Mouse (Mus musculus): Measurements from ENCODE around the gene Nrcam.
"Not testable (repeated sequence)": the region's sequence is repeated elsewhere in the genome, so short reads cannot be mapped to it uniquely, and the experiment has no call there.

The Nrcam gene

DNA sequence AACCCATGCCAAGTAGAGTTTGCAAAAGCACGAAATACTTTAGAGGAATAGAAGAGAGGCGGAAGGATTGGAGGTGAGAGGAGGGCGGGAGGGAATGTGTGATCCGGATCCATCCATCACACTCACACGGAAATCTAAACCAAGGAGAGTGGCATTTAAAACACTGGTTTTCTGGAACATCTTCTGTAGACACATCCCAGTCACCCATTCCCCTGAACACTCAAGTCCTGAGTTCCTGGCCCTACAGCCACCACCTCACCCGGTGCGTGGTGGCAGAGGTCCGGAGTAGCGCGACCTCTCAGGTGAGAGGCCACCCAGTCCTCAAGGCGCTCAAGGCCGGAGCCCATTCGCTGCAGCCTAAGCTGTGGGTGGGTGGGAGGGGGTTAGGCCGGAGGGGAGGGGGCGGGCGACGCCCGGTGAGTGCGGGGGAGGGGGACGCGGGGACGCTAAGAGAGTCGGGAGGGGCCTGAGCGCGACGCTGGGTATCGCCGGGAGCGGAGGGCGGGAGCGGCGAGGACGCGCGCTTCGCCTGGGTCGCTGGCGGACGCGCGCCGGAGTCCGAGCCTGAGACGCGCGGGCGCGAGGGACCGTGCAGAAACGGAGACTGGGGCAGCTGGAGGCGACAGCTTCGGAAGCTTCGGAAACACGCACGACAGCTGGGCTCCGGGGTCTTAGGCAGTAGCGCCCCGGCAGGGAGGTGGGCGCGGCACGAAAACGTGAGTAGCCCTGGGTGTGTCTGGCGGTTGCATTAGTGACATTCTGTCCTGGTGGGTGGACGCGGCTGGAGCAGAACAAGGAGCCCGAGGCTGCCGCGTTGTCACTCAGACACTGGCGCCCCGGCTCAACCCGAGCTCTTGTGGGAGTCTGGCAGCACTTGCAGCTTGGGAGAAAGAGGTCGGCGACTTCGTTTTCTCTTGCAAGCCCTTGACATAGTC, at the start of gene Nrcam:
TSS of gene Nrcam (plus strand) at position 505 of the 935 bp plus-strand sequence.
- peak; percentile 78 for DNase-seq (ENCODE audit: extremely low spot score, low spot score)

DNA sequence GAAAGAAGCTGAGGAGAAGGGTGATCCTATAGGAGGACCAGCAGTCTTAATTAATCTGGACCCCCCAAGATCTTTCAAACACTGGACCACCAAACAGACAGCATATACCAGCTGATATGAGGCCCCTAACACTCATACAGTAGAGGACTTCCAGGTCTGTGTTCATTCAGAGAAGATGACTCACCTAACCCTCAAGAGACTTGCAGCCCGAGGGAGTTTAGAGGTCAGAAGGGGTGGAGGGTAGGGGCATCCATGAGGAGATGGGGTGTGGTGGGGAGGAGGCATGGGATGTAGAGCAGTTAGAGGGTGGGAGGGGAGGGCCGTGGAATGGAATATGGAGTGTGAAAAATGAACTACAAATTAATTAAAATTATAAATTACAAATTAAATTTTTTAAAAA, 48.5 kb upstream of the Nrcam start:
- not testable (repeated sequence) for DNase-seq (ENCODE audit: extremely low spot score, low spot score)

GRCm38 (mm10) chr12:44281534-44281933, 47.2 kb upstream of the Nrcam start:
- DNase-seq (ENCODE audit: extremely low spot score, low spot score) = no peak

DNA sequence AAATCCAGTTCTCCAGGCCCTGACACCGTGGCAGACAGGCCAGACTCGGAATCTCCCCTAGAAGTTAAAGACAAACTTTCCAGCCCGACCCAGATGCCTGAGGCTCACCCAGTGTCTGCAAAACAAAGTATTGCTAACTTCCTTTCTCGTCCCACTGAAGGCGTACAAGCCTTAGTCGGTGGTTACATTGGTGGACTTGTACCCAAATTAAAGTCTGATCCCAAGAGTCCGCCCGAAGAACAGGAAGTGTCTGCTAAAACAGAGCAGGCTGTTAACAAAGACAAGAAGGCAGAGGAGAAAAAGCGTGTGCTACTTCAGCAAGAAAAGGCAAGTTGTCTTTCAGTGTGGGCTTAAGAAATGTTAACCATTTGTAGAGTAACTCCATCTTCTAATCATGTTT, 45.3 kb upstream of the Nrcam start:
- DNase-seq (ENCODE audit: extremely low spot score, low spot score) = no peak

- DNase-seq (ENCODE audit: extremely low spot score, low spot score) = no peak
Observed at GRCm38 (mm10) chr12:44286992-44287391, 41.7 kb upstream of the Nrcam start.

DNA sequence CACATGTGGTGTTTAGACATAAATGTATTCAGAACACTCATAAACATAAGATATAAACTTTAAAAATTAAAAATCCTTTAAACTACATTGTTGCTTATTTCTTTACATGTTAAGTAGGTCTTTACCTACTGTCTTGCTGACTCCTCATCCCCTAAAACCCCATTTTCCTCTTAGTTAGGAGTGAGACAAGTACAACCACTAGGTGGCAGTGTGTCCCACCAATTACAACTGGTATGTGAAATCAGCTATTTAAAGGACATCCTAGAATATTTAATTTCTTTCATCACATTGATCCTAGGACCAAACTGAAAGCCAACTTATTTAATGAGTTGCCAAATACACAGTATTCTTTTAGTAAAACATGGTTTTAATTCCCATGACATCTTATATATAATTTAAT, 36.4 kb upstream of the Nrcam start:
- DNase-seq (ENCODE audit: extremely low spot score, low spot score) = peak; percentile 36

DNA sequence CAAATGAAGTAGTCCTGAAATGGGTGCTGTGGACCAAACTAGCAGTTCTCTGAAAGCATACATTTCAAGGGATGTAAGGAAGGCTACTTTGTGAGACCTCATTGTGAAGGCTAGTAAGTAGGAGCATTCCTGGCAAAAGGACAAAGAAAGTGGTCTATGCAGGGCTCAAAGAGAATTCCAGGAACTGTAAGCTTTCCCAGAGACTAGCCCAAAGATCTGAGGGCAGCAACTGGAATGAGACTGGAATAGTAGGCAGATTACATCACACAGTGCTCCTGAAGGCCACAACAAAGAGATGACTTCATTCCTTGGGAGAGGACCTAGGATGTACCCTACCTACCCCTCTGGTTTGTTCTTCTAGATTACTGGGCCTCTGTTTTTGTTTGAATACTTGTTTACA, 27.9 kb upstream of the Nrcam start:
- no peak for DNase-seq (ENCODE audit: extremely low spot score, low spot score)

DNA sequence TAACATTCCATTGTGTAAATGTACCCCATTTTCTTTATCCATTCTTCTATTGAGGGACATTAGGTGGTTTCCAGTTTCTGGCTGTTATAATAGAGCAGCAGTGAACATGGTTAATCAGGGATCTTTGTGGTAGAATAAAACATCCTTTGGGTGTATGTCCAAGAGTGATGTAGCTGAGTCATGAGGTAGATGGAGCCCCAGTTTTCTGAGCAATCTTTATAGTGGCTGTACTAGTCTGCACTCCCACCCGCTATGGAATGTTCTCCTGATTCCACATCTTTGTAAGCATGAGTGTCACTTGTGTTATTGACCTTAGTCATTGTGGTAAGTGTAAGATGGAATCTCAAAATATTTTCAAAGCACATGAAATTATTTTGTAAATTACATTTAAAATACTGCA, 24.7 kb upstream of the Nrcam start:
- no peak for DNase-seq (ENCODE audit: extremely low spot score, low spot score)

DNA sequence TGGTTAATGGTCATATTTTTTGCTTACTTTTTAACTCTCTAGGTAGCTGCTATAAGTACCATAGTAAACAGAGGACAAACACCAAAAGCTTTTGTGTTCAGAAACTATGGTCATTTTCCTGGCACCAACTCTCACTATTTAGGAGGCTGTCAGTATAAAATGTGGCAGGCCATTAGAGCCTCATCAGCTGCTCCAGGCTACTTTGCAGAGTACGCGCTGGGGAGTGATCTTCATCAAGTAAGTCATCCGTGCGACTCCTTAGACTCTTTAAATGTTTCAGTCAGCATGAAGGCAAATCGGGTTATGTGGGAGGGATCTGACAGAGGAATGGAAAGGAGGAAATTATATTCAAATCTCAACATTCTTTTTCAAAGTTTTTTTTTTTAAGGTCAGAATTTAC, 23.8 kb upstream of the Nrcam start:
- no peak for DNase-seq (ENCODE audit: extremely low spot score, low spot score)

DNA sequence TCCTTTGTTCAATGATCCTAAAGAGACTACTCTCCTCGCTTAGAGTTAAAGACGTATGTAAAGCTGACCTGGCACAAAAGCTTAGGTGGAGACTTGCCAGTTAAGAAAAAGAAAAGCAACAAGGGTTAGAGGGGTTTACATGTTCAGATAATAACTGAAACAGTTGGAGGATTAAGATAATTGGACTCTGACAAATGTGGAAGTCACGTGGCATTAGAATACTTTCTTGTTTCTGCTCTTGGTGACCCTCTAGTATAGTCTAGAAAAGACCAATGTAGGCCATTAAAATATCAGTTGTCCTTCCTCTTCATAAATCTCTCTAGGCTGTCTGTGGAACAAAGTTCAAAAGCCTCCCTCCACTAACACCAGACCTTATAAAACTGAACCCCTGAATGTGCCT, 20.5 kb upstream of the Nrcam start:
- DNase-seq (ENCODE audit: extremely low spot score, low spot score) = no peak

GRCm38 (mm10) chr12:44315212-44315611, 13.5 kb upstream of the Nrcam start:
- DNase-seq (ENCODE audit: extremely low spot score, low spot score) = no peak

GRCm38 (mm10) chr12:44325091-44325490, 3.6 kb upstream of the Nrcam start:
- no peak for DNase-seq (ENCODE audit: extremely low spot score, low spot score)

GRCm38 (mm10) chr12:44327452-44327851, 1.2 kb upstream of the Nrcam start:
- DNase-seq (ENCODE audit: extremely low spot score, low spot score) = no peak

- peak; percentile 71 for DNase-seq (ENCODE audit: extremely low spot score, low spot score)
Observed at GRCm38 (mm10) chr12:44329316-44330215, 881 bp downstream of the Nrcam start.

DNA sequence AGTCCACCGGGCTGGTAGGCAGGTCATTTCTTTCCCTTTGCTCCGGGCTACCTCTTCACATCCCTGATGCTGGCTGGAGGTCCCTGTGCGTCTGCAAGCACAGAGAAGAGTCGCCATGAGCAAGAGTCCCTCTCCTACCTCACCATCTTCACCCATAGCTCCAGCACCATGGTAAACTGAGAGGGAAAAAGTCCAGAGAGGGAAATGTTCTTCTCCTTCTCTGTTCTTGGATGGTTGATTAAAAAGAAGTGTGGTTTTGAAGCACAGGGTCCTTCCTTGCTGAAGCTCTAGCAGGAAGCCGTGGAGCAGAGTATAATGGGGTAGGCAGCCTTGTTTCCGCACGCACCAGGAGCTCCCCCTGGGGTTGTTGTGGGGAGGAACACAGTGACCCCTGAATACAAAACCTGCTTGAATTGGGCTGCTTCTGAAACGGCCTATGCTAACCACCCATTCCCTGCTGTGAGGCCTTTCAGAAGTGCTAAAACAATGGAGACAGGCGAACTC, 1.6 kb downstream of the Nrcam start:
- DNase-seq (ENCODE audit: extremely low spot score, low spot score) = no peak

- no peak for DNase-seq (ENCODE audit: extremely low spot score, low spot score)
Observed at GRCm38 (mm10) chr12:44337136-44337640, 8.5 kb downstream of the Nrcam start.

DNA sequence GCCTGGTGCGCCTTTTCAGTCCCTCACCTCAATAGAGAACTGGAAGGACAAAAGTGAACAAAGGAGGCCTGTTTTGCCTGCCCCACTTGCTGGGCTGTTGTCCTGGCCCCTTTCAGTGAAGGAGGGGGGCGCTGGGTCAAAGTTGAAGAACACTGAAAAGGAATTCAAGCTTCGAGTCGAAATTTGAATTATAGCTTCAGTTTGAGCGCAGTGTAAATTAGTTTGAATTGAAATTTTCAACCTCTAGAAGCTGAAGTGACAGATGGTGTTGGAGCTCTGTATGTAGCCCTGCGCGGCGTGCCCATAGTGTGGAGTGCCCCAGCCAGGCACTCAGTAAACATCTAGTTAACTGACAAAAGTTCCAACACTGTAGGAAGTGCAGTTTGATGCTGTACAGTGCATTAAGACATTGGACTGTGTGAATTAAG, 9.5 kb downstream of the Nrcam start:
- peak; percentile 55 for DNase-seq (ENCODE audit: extremely low spot score, low spot score)

- DNase-seq (ENCODE audit: extremely low spot score, low spot score) = no peak
Observed at GRCm38 (mm10) chr12:44344075-44344474, 15.4 kb downstream of the Nrcam start.

GRCm38 (mm10) chr12:44345251-44345650, 16.6 kb downstream of the Nrcam start:
- no peak for DNase-seq (ENCODE audit: extremely low spot score, low spot score)

GRCm38 (mm10) chr12:44346143-44346542, 17.5 kb downstream of the Nrcam start:
- DNase-seq (ENCODE audit: extremely low spot score, low spot score) = no peak

DNA sequence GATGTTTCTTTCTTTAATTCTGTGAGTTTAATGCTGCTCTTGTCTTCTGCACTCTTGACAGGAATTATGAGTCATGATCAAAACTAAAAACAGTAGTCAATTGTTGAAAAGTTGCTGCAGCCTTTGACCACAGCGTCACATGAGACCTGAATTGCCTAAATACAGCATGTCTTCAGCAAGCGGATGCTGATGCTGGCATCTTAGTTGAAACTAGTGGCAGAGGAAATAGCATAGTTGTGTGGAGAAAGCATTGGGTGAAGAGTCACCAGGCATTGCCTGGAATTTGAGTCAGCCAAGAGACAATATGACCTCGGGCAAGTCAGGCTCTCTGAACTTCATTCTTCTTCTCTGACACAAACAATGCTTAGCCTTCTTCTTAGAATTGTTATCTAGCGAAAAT, 26.4 kb downstream of the Nrcam start:
- DNase-seq (ENCODE audit: extremely low spot score, low spot score) = no peak

- DNase-seq (ENCODE audit: extremely low spot score, low spot score) = no peak
Observed at GRCm38 (mm10) chr12:44357460-44357859, 28.8 kb downstream of the Nrcam start.

Measured in neural tube, embryonic 10.5 days (tissue).